Mouse (Mus musculus) CH12.LX (cell line): ENCODE measurements at regions not wholly inside any gene's neighbourhood (a gene's known extent, or its start where the extent isn't known, plus 50 kb on each side); places are given as distances from the start of the nearest gene placed in this dataset.

Source experiments
- CTCF ChIP-seq, 2 experiments: IDR thresholded peaks in 1 of 2; conservative IDR thresholded peaks in 1 of 2; 2 replicates each; pipeline ENCODE4 v1.5.1; 2011 to 2012; ENCODE audit warnings: low read depth in 2 of 2, low read length in 2 of 2, improper control_type of control experiment in 1 of 2, inconsistent platforms in 1 of 2, mild to moderate bottlenecking in 1 of 2, moderate library complexity in 1 of 2
- JUN ChIP-seq: IDR thresholded peaks from 2 replicates; pipeline ENCODE4 v1.6.1; 2011; ENCODE audit warnings: low read depth, mild to moderate bottlenecking, low read length, improper control_type of control experiment, moderate library complexity; ENCODE audit not compliant: insufficient read depth
- MEF2A ChIP-seq: IDR thresholded peaks from 2 replicates; pipeline ENCODE4 v1.6.1; 2014; ENCODE audit warnings: low read depth, mild to moderate bottlenecking, inconsistent platforms, low read length, improper control_type of control experiment, borderline replicate concordance
- POLR2A ChIP-seq: IDR thresholded peaks from 2 replicates; pipeline ENCODE4 v1.6.1; 2011; ENCODE audit warnings: low read depth, mild to moderate bottlenecking, improper control_type of control experiment, low read length
- RCOR1 ChIP-seq: conservative IDR thresholded peaks from 2 replicates; pipeline ENCODE4 v1.6.1; 2012; ENCODE audit warnings: low read depth, mild to moderate bottlenecking, inconsistent platforms, low read length, improper control_type of control experiment

- no peak for TF ChIP-seq JUN
- no peak for TF ChIP-seq POLR2A
- TF ChIP-seq CTCF (conservative IDR thresholded peaks at IDR 0.05 in 1 of 2, IDR thresholded peaks at IDR 0.05 in 1 of 2; ENCODE audit: low read depth in 2 of 2, low read length in 2 of 2) = no peak
- TF ChIP-seq MEF2A = no peak
- no peak for TF ChIP-seq RCOR1
Observed at GRCm38 (mm10) chr8:10918403-10919035, 89.7 kb downstream of the Irs2 start.
